Mouse (Mus musculus) forebrain, embryonic 12.5 days (tissue): ENCODE results near the gene Camsap1. TPM values are rescaled to one million over a fixed set of nuclear protein-coding genes. Genes with fewer than 3 reads are reported as not detected.
A peak's percentile ranks its signal among the peaks of the same experiment; 100 is the strongest.

Experiments
- ATAC-seq: fragments of 200-750 bp; cut with Nextera tagmentation; 2 replicates; pipeline ENCODE4 v1.8.0; 2017; ENCODE audit warnings: moderate TSS enrichment; ENCODE audit not compliant: low FRiP score
- H3K27ac ChIP-seq: fragments of 300-500 bp; sonication (generic); 2 replicates; pipeline ENCODE4 v1.5.1; 2016; ENCODE audit warnings: mild to moderate bottlenecking
- H3K27me3 ChIP-seq: fragments of 300-500 bp; sonication (generic); 2 replicates; pipeline ENCODE4 v1.6.1; 2016; ENCODE audit warnings: mild to moderate bottlenecking
- H3K36me3 ChIP-seq: fragments of 300-500 bp; sonication (generic); replicated peaks from 2 replicates; pipeline ENCODE4 v1.6.1; 2016; ENCODE audit warnings: mild to moderate bottlenecking
- H3K4me1 ChIP-seq: fragments of 300-500 bp; sonication (generic); 2 replicates; pipeline ENCODE4 v1.6.1; 2016
- H3K4me2 ChIP-seq: fragments of 300-500 bp; sonication (generic); 2 replicates; pipeline ENCODE4 v1.6.1; 2016; ENCODE audit warnings: mild to moderate bottlenecking, moderate library complexity
- H3K4me3 ChIP-seq: fragments of 300-500 bp; sonication (generic); replicated peaks from 2 replicates; pipeline ENCODE4 v1.5.1; 2016; ENCODE audit warnings: mild to moderate bottlenecking
- H3K9ac ChIP-seq: fragments of 300-500 bp; sonication (generic); 2 replicates; pipeline ENCODE4 v1.6.1; 2016; ENCODE audit warnings: mild to moderate bottlenecking
- H3K9me3 ChIP-seq: fragments of 300-500 bp; sonication (generic); 2 replicates; pipeline ENCODE4 v1.6.1; 2016
- WGBS: fragments of 180-500 bp; shearing (Covaris S2); methylation state at CpG from one replicate; pipeline ENCODE4 v1.1.7; 2016; 5-methylcytosine and 5-hydroxymethylcytosine counted together
- polyA plus RNA-seq: library from polyadenylated mRNA; unstranded; fragments of >200 nt; fragmentation: Nextera tagmentation; extraction: Ambion mirVana; gene quantifications from 2 replicates; pipeline ENCODE4 v1.2.1, GENCODE M21; 2016

The Camsap1 gene
- polyA plus RNA-seq, result 71.7 and 80.5 TPM in 2 replicates

- H3K27ac ChIP-seq, result peak within 1 kb of the TSS; percentile 98
- ATAC-seq, result peak; percentile 99
- peak within 1 kb of the TSS; percentile 98 for H3K9ac ChIP-seq
- peaks cover 33% of the 10 kb centered on the region for H3K4me1 ChIP-seq
- peak within 1 kb of the TSS; percentile 95 for H3K4me2 ChIP-seq
- 0 out of 2 replicates have a peak, but pooled peaks cover 8% of the 10 kb centered on the region for H3K36me3 ChIP-seq
- H3K9me3 ChIP-seq, result no peaks in the 10 kb centered on the region
- under 1% methylated on average over 55 of the region's 64 CpGs for WGBS
- H3K27me3 ChIP-seq, result peaks cover 5% of the 10 kb centered on the region; the same call in 1 of the 2 replicates
- peak within 1 kb of the TSS; percentile 98 for H3K4me3 ChIP-seq
Observed at GRCm38 (mm10) chr2:25983159-25983907, at the start of gene Camsap1. Gene Camsap1 (minus strand): TSS chr2:25983282.

GRCm38 (mm10) chr2:26030288-26030687 lies 47.2 kb upstream of the Camsap1 start:
- 58% methylated on average over 3 of the region's 3 CpGs for WGBS
- Histone ChIP-seq H3K4me3 (no peak overlapping the region), H3K36me3 (no peaks in the 10 kb centered on the region), H3K4me1 (no peaks in the 10 kb centered on the region), H3K27me3 (0 out of 2 replicates have a peak, but pooled peaks cover 7% of the 10 kb centered on the region), H3K4me2 (no peak overlapping the region), H3K27ac (no peak overlapping the region), H3K9me3 (no peaks in the 10 kb centered on the region), H3K9ac (no peak overlapping the region)
- ATAC-seq, result no peak

GRCm38 (mm10) chr2:26024138-26025075 lies 41.3 kb upstream of the Camsap1 start:
- Histone ChIP-seq H3K9me3 (no peaks in the 10 kb centered on the region), H3K4me3 (no peak overlapping the region), H3K27ac (no peak overlapping the region), H3K9ac (no peak overlapping the region), H3K4me1 (peaks cover 14% of the 10 kb centered on the region), H3K27me3 (no peaks in the 10 kb centered on the region), H3K36me3 (no peaks in the 10 kb centered on the region), H3K4me2 (no peak overlapping the region)
- WGBS, result 34% methylated on average over 4 of the region's 4 CpGs
- ATAC-seq, result no peak

- Histone ChIP-seq H3K4me2 (no peak overlapping the region), H3K27me3 (no peaks in the 10 kb centered on the region), H3K36me3 (no peaks in the 10 kb centered on the region), H3K9me3 (no peaks in the 10 kb centered on the region), H3K4me3 (no peak overlapping the region), H3K4me1 (peaks cover 14% of the 10 kb centered on the region), H3K27ac (no peak overlapping the region), H3K9ac (no peak overlapping the region)
- 87% methylated on average over 1 of the region's 1 CpGs for WGBS
- ATAC-seq, result no peak
Observed at GRCm38 (mm10) chr2:26022626-26023025, 39.5 kb upstream of the Camsap1 start.

- Histone ChIP-seq H3K4me2 (peak overlapping the region; percentile 43; the same call in 1 of the 2 replicates), H3K27me3 (no peaks in the 10 kb centered on the region), H3K9me3 (no peaks in the 10 kb centered on the region), H3K27ac (no peak overlapping the region), H3K4me1 (peaks cover 16% of the 10 kb centered on the region), H3K4me3 (peak overlapping the region; percentile 80), H3K36me3 (no peaks in the 10 kb centered on the region), H3K9ac (no peak overlapping the region)
- peak; percentile 21; the same call in 1 of the 2 replicates for ATAC-seq
- WGBS, result 91% methylated on average over 8 of the region's 8 CpGs
Observed at GRCm38 (mm10) chr2:26022258-26022565, 39.1 kb upstream of the Camsap1 start.

GRCm38 (mm10) chr2:26021561-26022257 lies 38.6 kb upstream of the Camsap1 start, which contains the start of gene Ubac1:
Gene Ubac1 (minus strand): TSS chr2:26021747.
- H3K36me3 ChIP-seq, result no peaks in the 10 kb centered on the region
- peak within 1 kb of the TSS; percentile 87 for H3K4me2 ChIP-seq
- peak within 1 kb of the TSS; percentile 81 for H3K9ac ChIP-seq
- ATAC-seq, result peak; percentile 95
- WGBS, result 7% methylated on average over 50 of the region's 50 CpGs
- H3K9me3 ChIP-seq, result no peaks in the 10 kb centered on the region
- H3K27me3 ChIP-seq, result no peaks in the 10 kb centered on the region
- peak within 1 kb of the TSS; percentile 80 for H3K4me3 ChIP-seq
- H3K27ac ChIP-seq, result peak within 1 kb of the TSS; percentile 81
- H3K4me1 ChIP-seq, result peaks cover 17% of the 10 kb centered on the region

- Histone ChIP-seq H3K9me3 (no peaks in the 10 kb centered on the region), H3K9ac (peak overlapping the region; percentile 81), H3K27ac (peak overlapping the region; percentile 81), H3K4me2 (peak overlapping the region; percentile 87), H3K4me3 (peak overlapping the region; percentile 80), H3K27me3 (no peaks in the 10 kb centered on the region), H3K4me1 (peaks cover 17% of the 10 kb centered on the region), H3K36me3 (0 out of 2 replicates have a peak, but pooled peaks cover 3% of the 10 kb centered on the region)
- ATAC-seq, result peak; percentile 52
- 2% methylated on average over 38 of the region's 38 CpGs for WGBS
Observed at GRCm38 (mm10) chr2:26020714-26021560, 37.9 kb upstream of the Camsap1 start.

- H3K27ac ChIP-seq, result no peak overlapping the region
- no peaks in the 10 kb centered on the region for H3K9me3 ChIP-seq
- peak overlapping the region; percentile 80; the same call in 1 of the 2 replicates for H3K4me3 ChIP-seq
- H3K4me2 ChIP-seq, result peak overlapping the region; percentile 87
- H3K27me3 ChIP-seq, result no peaks in the 10 kb centered on the region
- 89% methylated on average over 3 of the region's 3 CpGs for WGBS
- peaks cover 13% of the 10 kb centered on the region; the same call in 1 of the 2 replicates for H3K36me3 ChIP-seq
- no peak for ATAC-seq
- H3K4me1 ChIP-seq, result peaks cover 17% of the 10 kb centered on the region
- H3K9ac ChIP-seq, result no peak overlapping the region
Observed at GRCm38 (mm10) chr2:26019923-26020322, 36.8 kb upstream of the Camsap1 start.

- H3K36me3 ChIP-seq, result peaks cover 37% of the 10 kb centered on the region
- H3K27ac ChIP-seq, result no peak overlapping the region
- H3K27me3 ChIP-seq, result no peaks in the 10 kb centered on the region
- peaks cover 17% of the 10 kb centered on the region for H3K4me1 ChIP-seq
- no peaks in the 10 kb centered on the region for H3K9me3 ChIP-seq
- H3K4me3 ChIP-seq, result no peak overlapping the region
- ATAC-seq, result no peak
- H3K9ac ChIP-seq, result no peak overlapping the region
- H3K4me2 ChIP-seq, result peak overlapping the region; percentile 2; the same call in 1 of the 2 replicates
- whole genome bisulfite sequencing, result 81% methylated on average over 4 of the region's 4 CpGs
Observed at GRCm38 (mm10) chr2:26017326-26017725, 34.2 kb upstream of the Camsap1 start.

GRCm38 (mm10) chr2:26013674-26014073 lies 30.6 kb upstream of the Camsap1 start:
- Histone ChIP-seq H3K4me2 (no peak overlapping the region), H3K36me3 (peaks cover 74% of the 10 kb centered on the region), H3K27ac (no peak overlapping the region), H3K4me1 (0 out of 2 replicates have a peak, but pooled peaks cover 3% of the 10 kb centered on the region), H3K9ac (no peak overlapping the region), H3K9me3 (no peaks in the 10 kb centered on the region), H3K4me3 (no peak overlapping the region), H3K27me3 (no peaks in the 10 kb centered on the region)
- 97% methylated on average over 3 of the region's 3 CpGs for WGBS
- ATAC-seq, result no peak

GRCm38 (mm10) chr2:26011420-26011819 lies 28.3 kb upstream of the Camsap1 start:
- Histone ChIP-seq H3K9me3 (no peaks in the 10 kb centered on the region), H3K4me3 (no peak overlapping the region), H3K36me3 (peaks cover 96% of the 10 kb centered on the region), H3K9ac (no peak overlapping the region), H3K4me1 (no peaks in the 10 kb centered on the region), H3K27me3 (no peaks in the 10 kb centered on the region), H3K27ac (no peak overlapping the region), H3K4me2 (no peak overlapping the region)
- WGBS, result 94% methylated on average over 1 of the region's 1 CpGs
- ATAC-seq, result no peak
